Mouse (Mus musculus): ENCODE measurements at regions not wholly inside any gene's neighbourhood (a gene's known extent, or its start where the extent isn't known, plus 50 kb on each side); places are given as distances from the start of the nearest gene placed in this dataset.

DNA sequence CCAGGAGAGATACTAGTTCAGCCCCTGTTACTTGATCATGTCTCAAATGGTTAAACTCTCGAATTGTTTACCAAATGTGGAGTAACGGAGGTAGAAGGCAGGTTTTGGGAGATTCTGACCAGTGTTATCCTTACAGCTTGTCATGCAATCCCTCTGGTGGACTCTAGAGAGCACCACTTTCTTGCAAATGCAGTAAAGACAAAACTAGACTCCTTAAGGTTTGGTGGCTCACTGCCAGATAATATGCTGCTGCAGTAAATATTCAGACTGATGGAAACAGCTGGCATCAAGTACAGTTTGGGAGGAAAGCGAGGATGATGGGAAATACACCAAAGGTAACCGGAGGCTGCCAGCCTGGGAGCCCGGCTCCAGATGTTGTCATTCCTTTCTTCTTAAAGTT, 394.2 kb upstream of the 4930550L24Rik start:
- TF ChIP-seq RAD21 (IDR thresholded peaks at IDR 0.05; ENCODE audit: low read depth, low read length) (no peak), CTCF (IDR thresholded peaks at IDR 0.05 in 2 of 3, conservative IDR thresholded peaks at IDR 0.05 in 1 of 3; ENCODE audit: control insufficient read depth in 1 of 3, insufficient read depth in 1 of 3, low read depth in 2 of 3, low read length in 3 of 3, poor library complexity in 1 of 3, severe bottlenecking in 1 of 3) (no peak), POLR2A (IDR thresholded peaks at IDR 0.05; ENCODE audit: control insufficient read depth in 1 of 2, insufficient read depth in 1 of 2, low read depth in 1 of 2, low read length in 2 of 2, poor library complexity in 1 of 2) (no peak), EP300 (IDR thresholded peaks at IDR 0.05; ENCODE audit: low read depth in 1 of 2, low read length in 2 of 2) (no peak), JUND (IDR thresholded peaks at IDR 0.05; ENCODE audit: low read depth, low read length) (no peak), MYB (IDR thresholded peaks at IDR 0.05; ENCODE audit: low read depth, low read length) (no peak)

Data from MEL (cell line).